Mouse (Mus musculus) liver, embryonic 14.5 days (tissue): ENCODE data around the gene Usb1. TPM values are rescaled to one million over a fixed set of nuclear protein-coding genes. Genes with fewer than 3 reads are reported as not detected.
A peak's percentile ranks its signal among the peaks of the same experiment; 100 is the strongest.

ENCODE experiments used
- ATAC-seq: fragments of 200-750 bp; cut with Nextera tagmentation; 2 replicates; pipeline ENCODE4 v1.8.0; 2017; ENCODE audit warnings: moderate number of reproducible peaks, mild to moderate bottlenecking, moderate library complexity; ENCODE audit not compliant: insufficient read depth
- DNase-seq, 3 experiments: peaks; one replicate each; pipeline ENCODE4 v3.0.0-alpha.2; 2012 to 2013; ENCODE audit warnings: low read depth in 3 of 3, low spot score in 3 of 3
- H3K27ac ChIP-seq: fragments of 300-500 bp; sonication (generic); 2 replicates; pipeline ENCODE4 v1.5.1; 2014; ENCODE audit warnings: moderate library complexity, mild to moderate bottlenecking, control low read depth, inconsistent platforms
- H3K27me3 ChIP-seq: fragments of 300-500 bp; sonication (generic); 2 replicates; pipeline ENCODE4 v1.6.1; 2014; ENCODE audit warnings: mild to moderate bottlenecking, low read length, moderate library complexity; ENCODE audit not compliant: control insufficient read depth, insufficient read depth
- H3K36me3 ChIP-seq: fragments of 300-500 bp; sonication (generic); replicated peaks from 2 replicates; pipeline ENCODE4 v1.6.1; 2014; ENCODE audit warnings: low read depth; ENCODE audit not compliant: control insufficient read depth, insufficient read depth
- H3K4me1 ChIP-seq, 2 experiments: fragments of 200-500 bp in 1 of 2; fragments of 300-500 bp in 1 of 2; sonication (generic) in 1 of 2; replicated peaks; 2 replicates each; pipeline ENCODE4 v1.6.1; 2012 to 2014; ENCODE audit warnings: antibody characterized with exemption in 1 of 2, inconsistent platforms in 1 of 2, low read length in 1 of 2; ENCODE audit not compliant: control insufficient read depth in 2 of 2, insufficient read depth in 2 of 2
- H3K4me2 ChIP-seq: fragments of 300-500 bp; sonication (generic); 2 replicates; pipeline ENCODE4 v1.6.1; 2014; ENCODE audit warnings: low read depth, mild to moderate bottlenecking, control low read depth, moderate library complexity
- H3K4me3 ChIP-seq, 2 experiments: fragments of 200-500 bp in 1 of 2; fragments of 300-500 bp in 1 of 2; sonication (generic) in 1 of 2; 2 replicates each; pipeline ENCODE4 v1.5.1; 2012 to 2014; ENCODE audit warnings: low read depth in 2 of 2, low read length in 2 of 2, mild to moderate bottlenecking in 2 of 2, control low read depth in 1 of 2, inconsistent platforms in 1 of 2, moderate library complexity in 1 of 2; ENCODE audit not compliant: insufficient read depth in 1 of 2
- H3K9ac ChIP-seq: fragments of 300-500 bp; sonication (generic); replicated peaks from 2 replicates; pipeline ENCODE4 v1.6.1; 2014; ENCODE audit warnings: mild to moderate bottlenecking, control low read depth, moderate library complexity
- H3K9me3 ChIP-seq: fragments of 300-500 bp; sonication (generic); 2 replicates; pipeline ENCODE4 v1.6.1; 2016; ENCODE audit warnings: low read length, mixed read lengths; ENCODE audit not compliant: control insufficient read depth
- CTCF ChIP-seq: IDR thresholded peaks from 2 replicates; pipeline ENCODE4 v1.5.1; 2016; ENCODE audit warnings: antibody characterized with exemption, low read depth, control low read depth
- EP300 ChIP-seq: IDR thresholded peaks from 2 replicates; pipeline ENCODE4 v1.6.1; 2016; ENCODE audit warnings: antibody characterized with exemption, low read depth
- WGBS: fragments of 180-500 bp; shearing (Covaris S2); extraction: QIAGEN DNeasy Blood & Tissue Kit; methylation state at CpG from one replicate; pipeline ENCODE4 v1.1.7; 2014; ENCODE audit not compliant: insufficient replicate concordance; 5-methylcytosine and 5-hydroxymethylcytosine counted together
- polyA plus RNA-seq, 2 experiments: library from polyadenylated mRNA; depleted of rRNA in 1 of 2; stranded (reverse) in 1 of 2; unstranded in 1 of 2; fragments of >200 nt; fragmentation: Nextera tagmentation in 1 of 2; extraction: Ambion mirVana in 1 of 2; gene quantifications; 2 replicates each; pipeline versions ENCODE4 v1.2.1 to v1.2.3; 2012 to 2014

Gene Usb1
- polyA plus RNA-seq, 2 experiments, result 8.7 to 9.3 TPM

DNA sequence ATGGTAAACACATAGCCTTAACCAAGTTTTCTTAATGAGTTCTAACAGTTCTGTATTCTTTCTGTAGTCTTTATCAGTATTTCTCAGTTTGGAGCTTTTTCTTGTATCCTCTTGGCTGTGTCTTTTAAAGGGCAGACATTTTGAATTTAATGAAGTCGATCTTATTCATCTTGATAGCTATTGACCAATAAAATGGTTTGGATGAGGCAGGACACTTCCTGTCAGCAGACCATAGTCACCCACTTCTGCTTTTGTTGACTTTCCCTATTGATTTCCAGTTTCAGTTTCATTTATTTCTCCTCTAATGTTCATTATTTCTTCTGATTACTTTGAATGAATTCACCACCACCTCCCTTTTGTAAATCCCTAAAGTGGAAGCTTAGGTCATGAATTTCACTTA is 3.6 kb downstream of the Usb1 start:
- TF ChIP-seq EP300, result no peak
- TF ChIP-seq CTCF, result no peak
- no peak for ATAC-seq
- Histone ChIP-seq H3K9ac (no peak overlapping the region), H3K27me3 (no peaks in the 10 kb centered on the region), H3K4me2 (no peak overlapping the region), H3K4me1 (peaks cover 8% of the 10 kb centered on the region in 2 experiments), H3K4me3 (no peak overlapping the region), H3K27ac (no peak overlapping the region), H3K36me3 (no peaks in the 10 kb centered on the region), H3K9me3 (no peaks in the 10 kb centered on the region)
- no peak for DNase-seq
- WGBS, result 52% methylated on average over 1 of the region's 1 CpGs

DNA sequence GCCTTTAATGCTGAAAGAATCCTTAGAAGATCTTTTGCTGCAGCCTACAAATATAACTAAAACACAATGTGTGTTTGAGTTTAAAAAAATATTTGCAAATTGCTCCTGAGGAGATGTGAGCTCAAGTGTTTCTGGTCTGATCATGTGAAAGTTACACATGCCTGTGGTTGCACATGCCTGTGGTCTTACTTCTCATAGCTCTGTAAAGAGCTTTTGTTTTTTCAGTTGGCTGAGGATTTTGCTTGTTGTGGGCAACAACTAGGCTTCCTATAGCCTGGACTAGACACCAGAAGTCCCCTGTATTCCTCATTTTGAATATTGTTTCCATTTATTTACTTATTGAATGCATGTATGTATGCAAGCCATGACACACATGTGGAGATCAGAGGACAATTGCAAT is 4.3 kb downstream of the Usb1 start:
- H3K4me1 ChIP-seq, result peaks cover 7% of the 10 kb centered on the region in 2 experiments; a peak in 3 of 4 replicates
- TF ChIP-seq EP300 (no peak), CTCF (no peak)
- no peak overlapping the region for H3K9ac ChIP-seq
- H3K4me2 ChIP-seq, result no peak overlapping the region
- H3K4me3 ChIP-seq, result no peak overlapping the region
- H3K36me3 ChIP-seq, result no peaks in the 10 kb centered on the region
- no peak overlapping the region for H3K27ac ChIP-seq
- no peaks in the 10 kb centered on the region for H3K9me3 ChIP-seq
- ATAC-seq (no peak), DNase-seq (no peak)
- H3K27me3 ChIP-seq, result no peaks in the 10 kb centered on the region

DNA sequence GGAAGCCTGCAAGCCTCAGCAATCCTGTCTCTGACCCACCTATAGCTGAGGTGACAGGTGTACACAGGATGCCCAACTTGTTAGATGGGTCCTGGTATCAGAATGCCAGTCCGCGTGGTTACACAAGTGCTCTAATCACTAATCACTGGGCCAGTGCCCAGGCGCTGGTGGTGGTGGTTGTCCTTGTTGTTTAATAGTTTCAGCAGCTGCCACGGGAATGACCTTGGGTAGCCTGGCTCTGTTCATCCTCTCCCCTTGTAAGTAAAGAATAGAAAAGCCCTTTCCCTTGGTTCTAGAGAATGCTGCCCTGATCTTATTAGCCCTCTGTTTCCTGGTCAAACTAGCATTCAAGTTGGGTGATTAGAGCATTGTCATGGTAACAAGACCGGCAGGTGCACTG is 9.6 kb downstream of the Usb1 start:
- no peak for TF ChIP-seq CTCF
- no peak for TF ChIP-seq EP300
- WGBS, result 62% methylated on average over 5 of the region's 5 CpGs

DNA sequence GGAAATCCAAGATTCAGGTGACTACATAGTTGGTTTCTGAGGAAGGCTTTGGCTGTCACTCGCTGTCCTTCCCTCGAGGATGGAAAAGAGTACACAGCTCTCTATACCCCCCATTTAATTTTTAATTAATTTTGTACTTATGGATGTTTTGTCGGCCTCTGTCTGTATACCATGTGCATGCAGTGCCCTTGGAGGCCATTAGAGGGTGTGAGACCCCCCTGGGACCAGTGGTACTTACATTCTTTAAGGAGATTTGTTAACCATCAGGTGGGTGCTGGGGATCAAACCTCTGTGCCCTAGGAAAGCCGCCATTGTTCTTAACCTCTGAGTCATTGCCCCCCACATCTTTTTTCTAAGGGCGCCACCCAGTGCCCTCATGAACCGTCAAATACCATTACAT is 12.6 kb downstream of the Usb1 start:
- Histone ChIP-seq H3K4me2 (no peak overlapping the region), H3K4me1 (no peaks in the 10 kb centered on the region), H3K9me3 (no peaks in the 10 kb centered on the region), H3K27me3 (no peaks in the 10 kb centered on the region), H3K9ac (no peak overlapping the region), H3K4me3 (no peak overlapping the region), H3K27ac (no peak overlapping the region), H3K36me3 (no peaks in the 10 kb centered on the region)
- TF ChIP-seq EP300, result no peak
- TF ChIP-seq CTCF, result peak; percentile 29; the same call in 1 of the 2 replicates
- ATAC-seq (no peak), DNase-seq (no peak)
- WGBS, result 58% methylated on average over 6 of the region's 6 CpGs

More for the DNA sequence above, 9.6 kb downstream of the Usb1 start:
- Histone ChIP-seq H3K27me3 (no peaks in the 10 kb centered on the region), H3K4me1 (no peaks in the 10 kb centered on the region), H3K27ac (no peak overlapping the region), H3K9me3 (no peaks in the 10 kb centered on the region), H3K4me3 (no peak overlapping the region), H3K9ac (no peak overlapping the region), H3K4me2 (no peak overlapping the region), H3K36me3 (no peaks in the 10 kb centered on the region)
- DNase-seq (no peak), ATAC-seq (no peak)

DNA sequence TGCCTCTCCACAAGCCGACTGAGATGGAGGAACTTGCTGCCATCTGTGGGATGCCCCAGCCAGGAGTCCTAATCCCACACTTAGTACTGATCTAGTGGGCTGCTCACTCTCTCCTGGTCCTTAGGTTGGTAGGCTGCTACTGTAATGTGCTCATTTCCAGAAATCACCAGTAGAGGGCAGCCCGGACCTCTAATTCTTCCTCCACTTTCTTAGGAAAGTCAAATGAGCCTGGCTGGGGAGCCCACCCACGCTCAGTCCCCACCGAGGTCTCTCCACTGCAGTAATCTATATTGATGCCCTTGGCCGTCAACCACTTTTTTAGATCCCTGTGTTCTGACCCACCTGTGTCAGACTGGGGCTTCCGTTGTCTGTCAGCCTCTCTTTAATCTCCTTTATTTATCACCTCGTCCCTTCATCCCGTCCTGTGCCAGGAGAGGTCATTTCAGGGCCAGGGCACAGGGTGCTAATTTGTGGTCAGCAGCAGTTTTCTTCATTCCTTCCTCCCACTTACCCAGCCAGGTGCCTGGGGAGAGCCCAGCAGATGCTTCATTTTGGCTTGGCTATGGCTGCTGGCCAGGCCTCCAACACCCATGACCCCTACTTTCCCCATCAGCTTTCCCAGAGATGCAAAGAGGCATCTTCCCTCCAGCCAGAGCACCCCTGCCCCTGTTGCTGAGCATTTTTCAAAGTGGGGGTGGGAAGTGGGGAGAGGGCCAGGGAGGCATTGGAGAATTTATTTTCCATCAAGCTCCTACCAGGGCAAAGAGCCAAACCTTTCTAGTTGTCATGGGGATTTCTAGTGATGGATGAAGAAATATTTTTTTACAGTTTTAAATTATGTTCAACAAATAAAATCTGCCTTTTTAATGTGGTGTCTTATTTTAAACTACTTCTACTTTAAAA is 14.8 kb downstream of the Usb1 start:
- Histone ChIP-seq H3K9me3 (no peaks in the 10 kb centered on the region), H3K4me1 (no peaks in the 10 kb centered on the region), H3K9ac (no peak overlapping the region), H3K27me3 (peaks cover 12% of the 10 kb centered on the region), H3K4me3 (no peak overlapping the region), H3K4me2 (no peak overlapping the region), H3K36me3 (no peaks in the 10 kb centered on the region), H3K27ac (no peak overlapping the region)
- ATAC-seq, result no peak
- 36% methylated on average over 8 of the region's 8 CpGs for whole genome bisulfite sequencing
- peak in 1 of 3 experiments; percentile 32 for DNase-seq
- TF ChIP-seq CTCF (peak; percentile 69), EP300 (no peak)
